Mouse (Mus musculus) ES-E14 (cell line): ENCODE results near the gene Ugt2b5.

Source experiments
- MAFK ChIP-seq: IDR thresholded peaks from 2 replicates; pipeline ENCODE4 v1.6.1; 2014; ENCODE audit warnings: mild to moderate bottlenecking, low read depth, low read length, inconsistent platforms; ENCODE audit not compliant: insufficient read depth
- ZC3H11A ChIP-seq: IDR thresholded peaks from 2 replicates; pipeline ENCODE4 v1.6.1; 2012; ENCODE audit warnings: low read depth, mild to moderate bottlenecking, inconsistent platforms, low read length, borderline replicate concordance
- ZNF384 ChIP-seq: IDR thresholded peaks from 2 replicates; pipeline ENCODE4 v1.6.1; 2012; ENCODE audit warnings: low read depth, low read length, inconsistent platforms

DNA sequence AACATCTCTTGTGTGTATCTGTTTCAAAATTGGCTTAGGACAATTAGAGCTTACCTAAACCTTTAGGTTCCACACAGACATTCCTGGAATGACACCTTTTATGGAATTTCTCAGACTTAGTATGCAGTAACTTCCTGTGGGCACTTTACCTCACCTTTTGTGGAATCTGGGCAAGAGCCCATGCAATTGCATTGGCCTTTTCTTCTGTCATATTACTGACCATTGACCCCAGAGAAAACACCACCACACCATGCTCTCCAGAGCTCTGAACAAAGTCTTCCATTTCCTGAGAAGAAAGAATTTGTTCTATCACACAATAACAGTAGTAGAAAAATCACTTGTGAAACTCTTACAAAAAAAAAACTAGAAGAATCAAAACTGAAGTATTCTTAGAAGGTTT, 50.9 kb downstream of the Ugt2b5 start:
- no peak for TF ChIP-seq MAFK
- no peak for TF ChIP-seq ZC3H11A
- no peak for TF ChIP-seq ZNF384
